Mouse (Mus musculus) right cerebral cortex, postnatal 14 days (tissue): Measurements from ENCODE around the gene Lcn4.

Source experiments
- DNase-seq: peaks from one replicate; pipeline ENCODE4 v3.0.0; 2022

Lcn4 gene

DNA sequence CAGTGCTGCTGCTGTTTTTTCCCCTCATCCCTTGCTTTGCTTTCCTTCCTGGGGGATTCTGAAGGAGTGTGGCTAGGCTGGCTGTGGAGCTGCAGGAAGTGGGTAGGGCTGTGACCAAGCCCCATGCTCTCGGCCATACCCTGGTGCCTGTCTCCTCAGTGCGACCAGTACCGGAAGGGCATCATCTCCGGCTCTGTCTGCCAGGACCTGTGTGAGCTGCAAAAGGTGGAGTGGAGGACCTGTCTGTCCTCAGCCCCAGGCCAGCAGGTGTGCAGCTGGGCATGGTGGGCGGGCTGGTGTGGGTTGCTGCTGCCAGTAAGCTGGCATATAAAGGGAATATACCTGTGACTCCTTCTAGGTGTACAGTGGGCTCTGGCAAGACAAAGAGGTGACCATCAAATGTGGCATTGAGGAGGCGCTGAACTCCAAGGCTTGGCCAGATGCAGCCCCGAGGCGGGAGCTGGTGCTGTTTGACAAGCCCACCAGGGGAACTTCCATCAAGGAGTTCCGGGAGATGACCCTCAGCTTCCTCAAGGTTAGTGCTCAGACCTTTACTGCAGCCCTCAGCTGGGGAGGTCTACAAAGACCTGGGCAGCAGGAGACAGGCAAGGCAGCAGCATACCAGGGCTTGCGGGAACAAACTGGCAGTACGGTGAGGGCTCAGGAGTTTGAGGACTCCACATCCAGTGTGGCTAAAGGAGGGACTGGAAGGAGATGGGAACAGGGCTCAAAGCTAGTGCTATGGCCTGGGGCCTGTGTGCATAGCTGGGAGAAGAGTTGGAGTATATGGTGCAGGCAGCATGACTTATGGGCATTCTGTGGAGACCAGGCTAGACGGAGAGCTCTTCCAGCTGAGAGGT is 36.2 kb downstream of the Lcn4 start:
- DNase-seq: no peak

DNA sequence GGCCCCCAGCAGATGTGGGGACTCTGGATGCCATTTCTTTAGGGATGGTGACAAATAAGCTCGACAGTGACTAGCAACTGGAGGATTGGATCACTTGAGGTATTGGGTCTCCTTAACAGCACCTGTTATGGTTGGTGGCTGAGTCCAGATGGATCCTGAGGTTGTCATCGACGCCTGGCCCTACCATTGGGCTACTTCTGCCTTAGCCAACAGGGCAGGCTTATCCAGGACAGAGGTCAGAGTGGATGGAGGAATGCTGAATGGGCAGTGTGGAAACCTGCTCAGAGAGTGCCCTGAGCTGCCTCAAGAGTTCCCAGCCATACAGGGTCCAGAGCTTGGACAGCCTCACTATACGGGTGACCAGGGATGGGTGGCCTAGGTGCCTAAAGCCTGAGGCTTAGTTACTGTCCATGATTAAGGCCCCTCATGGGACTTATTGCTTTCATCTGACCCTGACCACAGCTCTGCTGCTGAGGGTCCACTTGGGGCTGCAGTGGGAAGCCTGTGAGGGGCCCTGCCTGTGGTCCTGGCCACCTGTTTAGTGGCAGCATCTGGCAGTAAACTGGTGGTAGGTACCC is 37.0 kb downstream of the Lcn4 start:
- no peak for DNase-seq

DNA sequence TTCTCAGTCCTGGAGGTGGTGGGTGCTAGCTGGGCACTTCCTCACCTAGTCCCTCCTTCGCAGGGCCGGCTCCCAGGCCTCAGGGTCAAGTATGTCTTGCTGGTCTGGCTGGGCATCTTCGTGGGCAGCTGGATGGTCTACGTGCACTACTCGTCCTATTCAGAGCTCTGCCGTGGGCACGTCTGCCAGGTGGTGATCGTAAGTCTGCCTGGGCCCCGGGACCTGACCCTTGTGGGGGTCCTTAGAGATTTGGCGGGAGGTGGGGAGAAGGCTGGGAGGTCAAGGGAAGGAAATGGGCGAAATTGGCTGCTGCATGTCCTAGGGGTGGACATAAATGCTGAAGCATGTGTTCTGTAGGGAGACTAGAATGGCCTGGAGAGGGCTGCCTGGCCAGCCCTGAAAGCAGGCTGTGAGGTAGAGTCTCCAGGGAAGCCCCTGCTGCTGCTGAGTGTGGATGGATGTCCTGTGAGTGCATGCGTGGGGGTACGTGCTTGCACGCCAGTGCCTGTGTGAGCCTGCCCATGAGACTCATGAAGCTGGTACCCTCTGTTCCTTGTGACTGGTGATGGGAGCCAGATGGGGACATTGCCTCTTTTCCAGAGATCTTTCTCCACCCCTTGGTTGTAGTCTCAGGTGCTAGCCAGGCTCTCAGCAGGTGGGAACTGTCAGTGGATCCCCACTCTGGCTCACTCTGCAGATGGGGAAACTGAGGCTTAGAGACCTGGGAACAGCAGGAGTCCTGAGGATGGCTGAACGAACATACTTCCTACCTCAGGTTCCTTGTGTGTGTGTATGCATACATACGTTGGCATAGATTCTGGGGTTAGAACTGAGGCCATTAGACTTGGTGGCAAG is 38.3 kb downstream of the Lcn4 start:
- no peak for DNase-seq

- DNase-seq: no peak
Measured at GRCm38 (mm10) chr2:26628792-26629437, 42.2 kb downstream of the Lcn4 start.

GRCm38 (mm10) chr2:26627921-26628739 is 43.0 kb downstream of the Lcn4 start, which contains the start of gene Fam69b:
Fam69b (plus strand) TSS chr2:26628457.
- peak; percentile 91 for DNase-seq

GRCm38 (mm10) chr2:26626081-26626480 is 45.0 kb downstream of the Lcn4 start:
- DNase-seq: no peak

DNA sequence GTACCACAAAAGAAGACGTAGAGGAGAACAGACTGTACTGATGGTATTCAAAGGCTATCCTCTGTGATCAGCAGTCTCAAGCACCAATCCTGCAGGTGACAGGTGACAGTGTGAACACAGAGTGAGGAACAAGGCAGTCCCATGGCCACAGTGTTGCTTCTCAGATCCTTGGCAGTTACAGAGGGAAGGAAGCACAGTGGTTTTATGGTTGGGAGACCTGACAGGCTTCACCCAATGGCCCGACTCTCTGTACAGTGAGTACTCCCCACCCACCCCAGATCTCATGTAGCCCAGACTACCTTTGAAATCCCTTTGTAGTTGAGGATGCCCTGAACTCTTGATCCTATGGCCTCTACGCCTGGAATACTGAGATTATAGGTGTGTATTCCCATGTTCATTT is 45.7 kb downstream of the Lcn4 start:
- no peak for DNase-seq

GRCm38 (mm10) chr2:26622984-26623383 is 48.1 kb downstream of the Lcn4 start:
- DNase-seq: no peak

DNA sequence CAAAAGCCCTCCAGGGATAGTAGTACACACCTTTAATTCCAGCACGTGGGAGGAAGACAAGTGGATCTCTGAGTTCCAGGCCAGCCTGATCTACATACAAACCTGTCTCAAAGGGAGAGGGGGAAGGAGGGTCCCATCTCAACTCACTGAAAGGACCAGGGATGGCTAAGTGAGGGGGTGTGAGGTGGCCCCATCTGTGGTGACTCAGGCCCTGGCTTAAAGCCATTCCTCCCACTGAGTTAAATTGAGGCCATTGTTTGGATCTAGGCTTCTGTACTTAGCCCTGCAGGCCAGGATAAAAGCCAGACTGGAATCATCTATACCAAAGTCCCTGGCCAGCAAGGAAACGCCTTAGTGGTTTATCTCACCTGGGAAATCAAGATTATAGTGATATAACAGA is 49.8 kb downstream of the Lcn4 start:
- DNase-seq: no peak

DNA sequence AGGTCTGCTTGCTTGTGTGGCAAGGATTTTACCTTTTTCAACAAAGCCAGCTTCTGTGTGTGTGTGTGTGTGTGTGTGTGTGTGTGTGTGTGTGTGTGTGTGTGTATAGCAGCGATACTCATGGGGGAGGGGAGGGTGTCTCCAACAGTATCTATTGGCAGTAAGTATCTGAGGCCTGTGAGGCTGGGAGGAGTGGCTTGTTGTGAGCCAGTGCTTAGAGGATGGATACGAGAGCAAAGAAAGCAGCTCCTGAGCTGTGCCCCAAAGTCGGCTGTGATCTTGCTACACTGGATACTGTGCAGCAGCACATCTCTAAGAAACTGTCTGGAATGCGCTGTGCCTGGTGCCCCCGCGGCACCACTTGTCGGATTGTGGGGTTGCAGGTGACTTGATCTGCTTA is 53.2 kb downstream of the Lcn4 start:
- DNase-seq: no peak
